Mouse (Mus musculus) embryonic facial prominence, embryonic 15.5 days (tissue): ENCODE measurements at regions not wholly inside any gene's neighbourhood (a gene's known extent, or its start where the extent isn't known, plus 50 kb on each side); places are given as distances from the start of the nearest gene placed in this dataset.

Experiments
- ATAC-seq: fragments of 200-750 bp; cut with Nextera tagmentation; 2 replicates; pipeline ENCODE4 v1.8.0; 2017; ENCODE audit warnings: low read depth, moderate TSS enrichment; ENCODE audit not compliant: insufficient number of reproducible peaks, low FRiP score, low TSS enrichment
- H3K27ac ChIP-seq: fragments of 300-500 bp; sonication (generic); replicated peaks from 2 replicates; pipeline ENCODE4 v1.5.1; 2015; ENCODE audit warnings: mild to moderate bottlenecking, inconsistent platforms
- H3K27me3 ChIP-seq: fragments of 300-500 bp; sonication (generic); 2 replicates; pipeline ENCODE4 v1.6.1; 2015; ENCODE audit warnings: inconsistent platforms
- H3K36me3 ChIP-seq: fragments of 300-500 bp; sonication (generic); 2 replicates; pipeline ENCODE4 v1.6.1; 2015; ENCODE audit warnings: mild to moderate bottlenecking, inconsistent platforms
- H3K4me1 ChIP-seq: fragments of 300-500 bp; sonication (generic); 2 replicates; pipeline ENCODE4 v1.6.1; 2015; ENCODE audit warnings: inconsistent platforms
- H3K4me2 ChIP-seq: fragments of 300-500 bp; sonication (generic); replicated peaks from 2 replicates; pipeline ENCODE4 v1.6.1; 2015; ENCODE audit warnings: mild to moderate bottlenecking, inconsistent platforms
- H3K4me3 ChIP-seq: fragments of 300-500 bp; sonication (generic); replicated peaks from 2 replicates; pipeline ENCODE4 v1.5.1; 2015; ENCODE audit warnings: mild to moderate bottlenecking, inconsistent platforms
- H3K9ac ChIP-seq: fragments of 300-500 bp; sonication (generic); 2 replicates; pipeline ENCODE4 v1.6.1; 2015; ENCODE audit warnings: inconsistent platforms
- H3K9me3 ChIP-seq: fragments of 300-500 bp; sonication (generic); replicated peaks from 2 replicates; pipeline ENCODE4 v1.6.1; 2016; ENCODE audit warnings: inconsistent platforms
- WGBS: fragments of 180-500 bp; shearing (Covaris S2); methylation state at CpG from one replicate; pipeline ENCODE4 v1.1.7; 2015; 5-methylcytosine and 5-hydroxymethylcytosine counted together

DNA sequence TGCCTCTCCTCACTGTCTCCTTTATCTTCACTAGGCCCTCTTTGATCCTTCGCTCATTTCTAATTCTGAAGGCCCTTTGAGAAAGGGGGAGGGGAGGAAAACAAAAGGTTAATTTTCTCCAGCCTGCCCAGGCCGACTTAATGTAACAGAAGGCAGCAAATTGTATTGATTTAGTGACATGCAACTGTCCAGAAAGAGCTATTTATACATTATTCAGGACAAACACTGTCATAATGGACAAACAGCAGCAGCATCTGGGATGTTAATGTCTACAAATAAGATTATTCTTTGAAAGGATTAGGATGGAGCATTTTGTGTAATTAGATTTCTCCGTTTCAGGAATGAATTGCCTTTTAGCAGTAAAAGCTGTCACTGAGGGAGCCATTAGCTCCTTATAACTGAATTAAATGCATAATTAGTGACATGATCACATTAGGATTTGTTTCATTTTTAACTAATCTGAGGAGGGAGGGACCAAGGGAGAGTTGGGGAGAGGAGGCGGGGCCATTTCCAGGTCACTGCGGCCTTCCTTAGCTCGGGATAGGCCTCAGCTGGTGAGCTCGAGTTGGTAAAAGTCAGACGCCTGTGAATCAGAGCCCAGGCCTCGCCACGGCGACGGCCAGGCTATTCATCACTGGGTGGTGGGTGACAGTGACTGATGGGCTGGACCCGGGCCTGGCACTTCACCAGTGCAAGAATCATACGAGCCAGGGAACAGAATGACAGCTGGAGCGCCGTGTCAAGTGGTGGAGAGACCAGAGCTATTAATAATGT is 167.7 kb downstream of the Nkx6-1 start:
- Histone ChIP-seq H3K36me3 (no peaks in the 10 kb centered on the region), H3K4me3 (no peak overlapping the region), H3K4me1 (no peaks in the 10 kb centered on the region), H3K9me3 (no peaks in the 10 kb centered on the region), H3K27me3 (no peaks in the 10 kb centered on the region), H3K9ac (no peak overlapping the region), H3K27ac (no peak overlapping the region), H3K4me2 (no peak overlapping the region)
- WGBS: 73% methylated on average over 16 of the region's 16 CpGs
- ATAC-seq: no peak

DNA sequence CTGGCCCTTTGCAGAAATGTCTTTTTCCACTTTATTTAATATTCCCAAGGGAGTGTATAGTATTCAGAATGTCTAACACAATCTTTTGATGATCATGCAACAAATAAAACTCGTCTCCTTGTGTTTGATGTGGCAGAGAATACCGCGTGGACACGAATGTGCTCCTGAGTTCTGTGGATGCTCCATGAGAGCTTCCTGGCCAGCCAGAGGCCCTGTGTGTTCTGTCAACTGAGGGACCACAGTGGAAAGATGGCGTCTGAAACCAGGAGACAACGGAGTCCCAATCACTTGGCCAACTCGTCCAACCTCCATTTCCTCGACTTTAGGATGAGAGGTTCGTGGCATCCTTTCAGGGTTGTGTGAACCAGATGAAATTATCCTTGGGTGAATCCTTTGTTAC is 168.6 kb downstream of the Nkx6-1 start:
- no peak overlapping the region for H3K4me2 ChIP-seq
- no peaks in the 10 kb centered on the region for H3K4me1 ChIP-seq
- no peaks in the 10 kb centered on the region for H3K9me3 ChIP-seq
- no peak overlapping the region for H3K4me3 ChIP-seq
- no peaks in the 10 kb centered on the region for H3K36me3 ChIP-seq
- no peak for ATAC-seq
- H3K9ac ChIP-seq: no peak overlapping the region
- H3K27ac ChIP-seq: no peak overlapping the region
- WGBS: 93% methylated on average over 9 of the region's 9 CpGs
- no peaks in the 10 kb centered on the region for H3K27me3 ChIP-seq

DNA sequence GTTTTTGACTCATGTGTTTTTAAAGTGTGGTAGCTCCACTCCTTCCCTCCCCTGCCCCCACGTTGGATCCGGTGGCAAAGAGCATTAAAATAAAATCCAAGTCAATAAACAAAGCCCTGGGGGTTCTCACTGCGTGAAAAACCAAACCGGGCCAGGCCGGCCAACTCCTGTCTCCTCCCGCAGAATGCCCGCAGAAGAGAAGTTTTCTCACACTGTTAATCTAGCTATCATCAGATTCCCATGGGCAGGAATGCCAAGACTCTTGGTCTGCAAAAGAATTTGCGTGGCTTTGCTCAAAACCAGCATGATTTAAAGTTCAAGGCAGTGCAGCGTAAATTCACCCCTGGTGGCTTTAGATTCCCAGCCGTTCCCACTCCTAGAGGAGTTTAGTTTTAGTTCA is 219.0 kb downstream of the Nkx6-1 start:
- no peak overlapping the region for H3K9ac ChIP-seq
- H3K36me3 ChIP-seq: no peaks in the 10 kb centered on the region
- H3K4me1 ChIP-seq: no peaks in the 10 kb centered on the region
- 19% methylated on average over 10 of the region's 10 CpGs for WGBS
- H3K9me3 ChIP-seq: no peaks in the 10 kb centered on the region
- no peak for ATAC-seq
- H3K27ac ChIP-seq: no peak overlapping the region
- no peak overlapping the region for H3K4me3 ChIP-seq
- no peak overlapping the region for H3K4me2 ChIP-seq
- no peaks in the 10 kb centered on the region for H3K27me3 ChIP-seq

DNA sequence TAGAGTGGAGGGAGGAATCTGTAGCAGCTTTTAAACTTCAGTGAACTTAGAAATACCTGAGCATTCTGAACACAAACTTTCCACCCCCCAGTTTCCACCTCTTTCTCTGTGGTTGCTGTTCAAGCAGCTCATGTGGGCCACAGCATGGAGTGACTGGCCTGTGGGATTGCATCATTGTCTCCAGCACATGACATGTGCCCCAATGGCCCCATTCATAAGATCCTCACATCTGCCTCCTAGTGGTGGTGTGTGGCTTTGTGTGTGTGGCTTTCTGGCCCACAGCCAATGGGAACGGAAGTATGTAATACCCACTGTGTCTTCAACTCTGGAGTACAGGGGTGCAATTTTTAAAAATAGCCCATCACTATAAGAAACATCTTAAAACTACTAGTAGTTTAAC is 223.0 kb downstream of the Nkx6-1 start:
- ATAC-seq: no peak
- Histone ChIP-seq H3K4me2 (no peak overlapping the region), H3K27me3 (no peaks in the 10 kb centered on the region), H3K4me1 (no peaks in the 10 kb centered on the region), H3K9me3 (no peaks in the 10 kb centered on the region), H3K4me3 (no peak overlapping the region), H3K36me3 (no peaks in the 10 kb centered on the region), H3K27ac (no peak overlapping the region), H3K9ac (no peak overlapping the region)
- 58% methylated on average over 1 of the region's 1 CpGs for WGBS

DNA sequence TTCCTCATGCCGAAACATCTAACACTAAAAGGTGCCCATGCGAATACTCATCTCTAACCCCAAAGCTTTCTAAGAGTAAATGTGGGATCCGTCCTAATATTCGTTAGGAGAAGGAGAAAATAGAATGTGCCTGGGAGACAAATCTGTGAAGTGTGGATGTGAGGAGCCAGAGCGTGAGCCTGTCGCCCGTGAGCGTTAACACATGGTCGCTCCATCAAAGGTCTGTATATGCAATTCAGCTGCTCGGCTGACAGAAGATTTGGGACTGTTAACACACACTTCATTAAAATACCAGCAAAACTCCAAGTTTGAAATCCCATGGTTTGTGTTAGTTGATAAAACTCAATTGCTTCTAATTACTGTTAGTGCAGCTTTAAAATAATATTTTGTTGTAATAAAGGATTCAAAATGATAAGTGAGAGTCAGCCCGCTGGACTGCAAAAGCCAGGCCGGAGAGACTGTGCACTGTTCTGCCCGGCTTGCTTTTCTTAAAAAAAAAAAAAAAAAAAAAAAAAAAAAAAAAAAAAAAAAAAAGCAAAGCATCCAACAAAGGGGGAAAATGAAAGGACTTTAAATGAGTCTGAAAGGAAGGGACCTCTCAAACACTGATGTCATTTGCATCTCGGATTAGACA is 227.0 kb downstream of the Nkx6-1 start:
- H3K36me3 ChIP-seq: no peaks in the 10 kb centered on the region
- H3K27ac ChIP-seq: no peak overlapping the region
- no peak for ATAC-seq
- H3K9me3 ChIP-seq: no peaks in the 10 kb centered on the region
- no peaks in the 10 kb centered on the region for H3K27me3 ChIP-seq
- WGBS: 84% methylated on average over 14 of the region's 14 CpGs
- H3K4me1 ChIP-seq: no peaks in the 10 kb centered on the region
- no peak overlapping the region for H3K4me2 ChIP-seq
- H3K9ac ChIP-seq: no peak overlapping the region
- H3K4me3 ChIP-seq: no peak overlapping the region

DNA sequence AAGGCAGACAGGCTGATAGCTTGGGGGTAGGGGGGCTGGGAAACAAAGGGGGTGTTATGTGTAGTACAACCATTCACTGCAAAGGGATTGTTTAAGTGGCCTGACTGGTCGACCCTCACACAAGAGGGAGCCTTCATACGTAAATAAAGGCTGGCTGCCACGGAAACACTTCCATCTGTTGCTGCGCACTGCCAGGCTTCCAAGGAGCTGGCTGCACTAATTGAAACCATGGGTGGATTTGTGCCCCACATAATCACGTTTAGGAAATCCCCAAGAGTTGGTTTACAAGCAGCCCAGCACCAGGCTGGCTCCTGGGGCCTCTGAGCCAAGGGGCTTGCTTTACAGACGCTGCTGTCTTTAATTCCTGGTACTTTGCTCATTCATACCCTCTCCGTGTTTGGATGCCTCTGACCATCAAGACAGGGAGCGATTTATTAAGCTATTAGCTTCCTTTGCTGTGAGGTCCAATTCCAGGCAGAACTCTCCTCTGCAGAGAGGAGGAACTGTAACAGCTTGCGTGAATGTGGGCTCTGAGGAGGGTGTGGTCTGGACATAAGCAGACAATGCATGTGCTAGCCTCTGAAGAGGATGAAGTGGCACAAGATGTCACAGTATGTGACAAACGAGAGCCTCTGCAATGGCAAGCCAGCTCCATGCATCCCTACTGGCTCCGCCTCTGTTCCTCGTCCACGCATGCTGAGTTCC is 238.6 kb downstream of the Nkx6-1 start:
- no peak overlapping the region for H3K4me3 ChIP-seq
- ATAC-seq: peak; percentile 65

DNA sequence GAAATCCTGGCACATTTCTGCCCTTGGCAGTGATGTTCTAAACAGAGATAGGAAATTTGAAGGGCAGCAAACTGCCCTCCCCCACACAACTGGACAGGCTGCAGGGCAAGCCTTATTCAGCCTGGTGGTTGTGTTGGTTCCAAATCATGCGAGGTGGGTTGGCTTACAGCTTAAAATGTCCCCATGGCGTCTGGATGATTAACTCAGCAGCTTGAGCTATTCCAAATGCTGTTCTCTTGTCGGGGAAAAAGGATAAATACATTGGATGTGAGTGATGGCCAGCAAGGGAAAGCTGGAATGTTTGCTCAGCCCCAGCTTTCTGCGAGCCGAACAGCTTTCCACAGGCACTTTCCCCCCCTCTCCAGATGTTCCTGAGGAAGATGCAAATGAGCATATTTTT is 280.5 kb downstream of the Nkx6-1 start:
- no peak overlapping the region for H3K9ac ChIP-seq
- no peak overlapping the region for H3K27ac ChIP-seq
- H3K9me3 ChIP-seq: no peaks in the 10 kb centered on the region
- H3K4me2 ChIP-seq: no peak overlapping the region
- H3K36me3 ChIP-seq: no peaks in the 10 kb centered on the region
- H3K27me3 ChIP-seq: no peaks in the 10 kb centered on the region
- H3K4me1 ChIP-seq: no peaks in the 10 kb centered on the region
- ATAC-seq: no peak
- H3K4me3 ChIP-seq: no peak overlapping the region
- WGBS: 47% methylated on average over 5 of the region's 5 CpGs

More for the DNA sequence above, 238.6 kb downstream of the Nkx6-1 start:
- 0 out of 2 replicates have a peak overlapping the region, but pooled peaks have one; percentile 6 for H3K27ac ChIP-seq
- no peaks in the 10 kb centered on the region for H3K27me3 ChIP-seq
- H3K36me3 ChIP-seq: no peaks in the 10 kb centered on the region
- H3K4me1 ChIP-seq: peaks cover 10% of the 10 kb centered on the region
- peak overlapping the region; percentile 34 for H3K4me2 ChIP-seq
- no peak overlapping the region for H3K9ac ChIP-seq
- no peaks in the 10 kb centered on the region for H3K9me3 ChIP-seq
- WGBS: 16% methylated on average over 13 of the region's 13 CpGs

DNA sequence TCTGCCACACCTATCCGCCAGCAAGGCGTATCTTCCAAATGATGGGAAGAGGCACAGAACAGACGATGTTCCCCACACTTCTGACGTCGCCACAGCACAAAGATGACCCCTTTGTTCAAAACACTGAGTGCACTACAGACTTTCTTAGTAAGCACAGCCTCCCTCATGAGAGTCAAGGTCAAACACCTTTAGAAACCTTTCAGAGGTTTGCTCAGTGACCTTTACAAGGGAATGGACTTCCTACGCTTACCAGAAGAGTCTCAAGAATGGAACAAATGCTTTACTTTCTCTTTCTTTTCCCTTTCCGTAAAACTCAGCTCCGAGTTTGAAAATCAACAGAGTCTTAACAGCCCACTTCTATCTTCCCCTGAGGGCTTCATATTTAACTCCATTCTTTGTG is 283.4 kb downstream of the Nkx6-1 start:
- no peak overlapping the region for H3K9ac ChIP-seq
- no peak overlapping the region for H3K4me2 ChIP-seq
- WGBS: 63% methylated on average over 8 of the region's 8 CpGs
- H3K9me3 ChIP-seq: no peaks in the 10 kb centered on the region
- no peaks in the 10 kb centered on the region for H3K27me3 ChIP-seq
- H3K27ac ChIP-seq: no peak overlapping the region
- H3K4me1 ChIP-seq: no peaks in the 10 kb centered on the region
- no peaks in the 10 kb centered on the region for H3K36me3 ChIP-seq
- no peak for ATAC-seq
- no peak overlapping the region for H3K4me3 ChIP-seq

DNA sequence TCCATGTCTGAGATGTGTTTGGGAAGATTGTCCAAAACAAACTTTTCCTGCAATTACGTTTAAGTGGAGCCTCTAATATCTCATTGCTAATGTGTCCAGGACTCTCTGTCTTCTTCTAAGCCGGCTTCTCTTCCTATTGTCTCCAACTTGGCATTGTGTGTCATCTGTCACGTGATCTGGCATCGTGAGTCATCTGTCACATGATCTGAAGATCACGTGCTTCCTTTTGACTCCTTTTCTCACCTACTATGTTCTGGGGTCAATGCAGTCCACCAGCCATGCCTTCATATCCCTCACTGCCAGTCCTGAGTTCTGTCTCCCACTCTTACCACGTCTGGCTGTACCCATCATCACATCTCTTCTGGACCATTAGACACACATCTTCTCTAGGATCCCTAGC is 288.1 kb downstream of the Nkx6-1 start:
- Histone ChIP-seq H3K4me2 (no peak overlapping the region), H3K4me1 (no peaks in the 10 kb centered on the region), H3K27me3 (no peaks in the 10 kb centered on the region), H3K36me3 (no peaks in the 10 kb centered on the region), H3K9me3 (no peaks in the 10 kb centered on the region), H3K4me3 (no peak overlapping the region), H3K27ac (no peak overlapping the region), H3K9ac (no peak overlapping the region)
- no peak for ATAC-seq
- 87% methylated on average over 6 of the region's 6 CpGs for WGBS

DNA sequence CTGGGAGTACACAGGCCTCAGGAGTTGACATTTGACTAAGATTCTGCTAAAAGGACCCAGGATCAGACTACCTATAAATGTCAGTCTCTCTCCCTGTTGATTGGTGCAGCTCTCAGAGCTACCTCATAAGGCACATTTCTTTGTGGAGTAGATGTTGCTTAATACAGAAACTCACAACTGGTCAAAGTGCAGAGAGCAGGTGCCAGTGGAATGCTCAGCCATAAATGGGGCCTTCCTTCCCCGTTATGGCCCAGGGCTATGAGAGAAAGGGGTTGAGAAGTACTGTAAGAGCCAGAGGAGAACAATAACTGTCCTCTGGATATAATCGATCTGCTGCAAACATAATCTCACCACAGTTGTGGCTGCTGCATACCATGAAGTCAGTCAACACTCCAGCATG is 290.7 kb downstream of the Nkx6-1 start:
- Histone ChIP-seq H3K4me2 (no peak overlapping the region), H3K9me3 (no peaks in the 10 kb centered on the region), H3K4me3 (no peak overlapping the region), H3K9ac (no peak overlapping the region), H3K27me3 (no peaks in the 10 kb centered on the region), H3K36me3 (no peaks in the 10 kb centered on the region), H3K4me1 (no peaks in the 10 kb centered on the region), H3K27ac (no peak overlapping the region)
- WGBS: 69% methylated on average over 2 of the region's 2 CpGs
- ATAC-seq: no peak

DNA sequence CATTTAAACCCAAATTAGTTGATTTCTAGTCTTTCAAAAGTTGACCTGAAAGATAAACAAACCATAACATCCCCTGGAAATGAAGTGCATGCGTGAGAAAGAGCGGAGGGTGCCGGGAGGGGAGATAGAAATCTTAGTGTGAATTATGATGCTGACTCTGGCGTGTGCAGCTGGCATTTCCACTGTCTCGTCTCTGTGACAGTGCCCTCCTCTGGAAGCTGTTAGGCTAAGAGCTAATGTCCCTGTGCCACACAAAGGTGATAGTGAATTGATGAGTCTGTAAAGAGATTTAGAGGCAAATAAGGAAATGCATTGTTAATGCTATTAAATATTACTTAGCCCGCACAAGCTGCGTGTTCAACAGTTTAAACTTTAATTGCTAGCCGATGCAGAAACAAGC is 292.6 kb downstream of the Nkx6-1 start:
- WGBS: 65% methylated on average over 8 of the region's 8 CpGs
- ATAC-seq: no peak
- no peak overlapping the region for H3K4me2 ChIP-seq
- no peaks in the 10 kb centered on the region for H3K9me3 ChIP-seq
- no peak overlapping the region for H3K4me3 ChIP-seq
- H3K4me1 ChIP-seq: no peaks in the 10 kb centered on the region
- no peaks in the 10 kb centered on the region for H3K36me3 ChIP-seq
- H3K27me3 ChIP-seq: no peaks in the 10 kb centered on the region
- H3K9ac ChIP-seq: no peak overlapping the region
- H3K27ac ChIP-seq: no peak overlapping the region
